Mouse (Mus musculus) R1 (cell line): ENCODE measurements around the gene Shc2.

Experiments
- DNase-seq: peaks from one replicate; pipeline ENCODE4 v3.0.0-alpha.2; 2018; ENCODE audit warnings: low read depth, low spot score

Shc2 gene

GRCm38 (mm10) chr10:79668771-79669575 is 31.3 kb upstream of the Shc2 start, which contains the start of gene Tpgs1:
Tpgs1 (plus strand) TSS chr10:79669369.
- DNase-seq: peak; percentile 95

DNA sequence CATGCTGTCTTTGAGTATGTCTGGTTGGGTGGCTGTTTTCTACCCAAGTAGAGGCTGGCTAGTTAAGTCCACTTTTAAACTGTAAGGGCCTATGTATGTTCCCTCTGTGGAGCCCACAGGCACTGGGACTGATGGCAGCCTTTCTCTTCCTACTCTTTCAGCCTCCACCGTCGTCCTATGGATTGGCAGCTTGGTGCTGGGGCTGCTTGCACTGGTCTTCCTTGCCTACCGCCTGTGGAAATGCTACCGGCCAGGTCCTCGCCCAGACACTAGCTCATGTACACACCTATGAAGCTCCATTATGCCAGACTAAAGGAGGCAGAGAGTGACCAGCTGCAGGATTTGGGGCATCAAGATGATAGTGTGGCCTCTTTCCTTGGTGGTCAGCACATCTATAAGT is 30.4 kb upstream of the Shc2 start:
- DNase-seq: no peak

- no peak for DNase-seq
These were observed 28.8 kb upstream of the Shc2 start for GRCm38 (mm10) chr10:79666493-79666892.

DNA sequence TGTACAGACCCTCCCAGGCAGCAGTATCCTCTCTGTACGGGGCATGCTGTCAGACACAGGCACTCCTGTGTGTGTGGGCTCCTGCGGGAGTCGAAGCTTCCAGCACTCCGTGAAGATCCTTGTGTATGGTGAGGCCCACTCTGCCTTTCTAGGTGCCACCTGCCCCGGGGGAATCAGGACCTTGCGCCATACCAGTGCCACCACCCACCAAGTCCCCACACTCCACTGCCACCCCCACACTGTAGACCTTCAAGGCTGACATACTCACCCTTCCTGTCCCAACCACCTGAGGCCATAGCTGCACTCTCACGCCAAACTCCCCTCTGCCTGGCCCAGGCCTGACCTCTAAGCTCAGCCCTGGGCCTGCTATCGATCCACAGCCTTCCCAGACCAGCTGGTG is 27.3 kb upstream of the Shc2 start:
- DNase-seq: no peak

GRCm38 (mm10) chr10:79664131-79664665 is 26.5 kb upstream of the Shc2 start, which contains the start of gene Madcam1:
Madcam1 (plus strand) TSS chr10:79664559.
- peak; percentile 89 for DNase-seq

- DNase-seq: peak; percentile 77
These were observed 24.1 kb upstream of the Shc2 start for GRCm38 (mm10) chr10:79661861-79662260.

- DNase-seq: peak; percentile 62
These were observed 22.6 kb upstream of the Shc2 start for GRCm38 (mm10) chr10:79660298-79660697.

- DNase-seq: peak; percentile 62
These were observed 21.1 kb upstream of the Shc2 start for GRCm38 (mm10) chr10:79658829-79659228.

- peak; percentile 73 for DNase-seq
These were observed 17.3 kb upstream of the Shc2 start for GRCm38 (mm10) chr10:79654946-79655395.

DNA sequence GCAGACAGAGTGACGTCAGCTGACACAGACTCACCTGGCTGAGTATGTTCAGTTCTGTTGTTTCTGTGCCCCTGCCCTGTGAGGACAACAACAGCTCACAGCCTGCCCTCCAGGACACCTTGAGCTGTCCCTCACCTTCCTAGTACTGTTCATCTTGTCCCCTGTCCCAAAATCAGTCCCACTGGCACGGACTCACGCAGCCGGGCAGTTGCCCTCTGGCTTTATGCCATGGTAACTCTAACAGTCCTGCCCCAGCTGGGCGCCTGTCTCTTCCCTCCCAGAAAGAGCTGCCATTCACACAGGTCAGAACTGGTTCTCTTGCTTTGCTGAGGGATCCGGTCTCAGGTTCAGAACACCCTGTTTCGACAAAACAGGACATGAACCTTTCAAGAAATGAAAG is 15.1 kb upstream of the Shc2 start:
- DNase-seq: no peak

- peak; percentile 76 for DNase-seq
These were observed 11.5 kb upstream of the Shc2 start for GRCm38 (mm10) chr10:79649070-79649751.

GRCm38 (mm10) chr10:79645711-79646110 is 8.0 kb upstream of the Shc2 start, which contains the start of gene Odf3l2:
Odf3l2 (minus strand) TSS chr10:79645738.
- DNase-seq: no peak

DNA sequence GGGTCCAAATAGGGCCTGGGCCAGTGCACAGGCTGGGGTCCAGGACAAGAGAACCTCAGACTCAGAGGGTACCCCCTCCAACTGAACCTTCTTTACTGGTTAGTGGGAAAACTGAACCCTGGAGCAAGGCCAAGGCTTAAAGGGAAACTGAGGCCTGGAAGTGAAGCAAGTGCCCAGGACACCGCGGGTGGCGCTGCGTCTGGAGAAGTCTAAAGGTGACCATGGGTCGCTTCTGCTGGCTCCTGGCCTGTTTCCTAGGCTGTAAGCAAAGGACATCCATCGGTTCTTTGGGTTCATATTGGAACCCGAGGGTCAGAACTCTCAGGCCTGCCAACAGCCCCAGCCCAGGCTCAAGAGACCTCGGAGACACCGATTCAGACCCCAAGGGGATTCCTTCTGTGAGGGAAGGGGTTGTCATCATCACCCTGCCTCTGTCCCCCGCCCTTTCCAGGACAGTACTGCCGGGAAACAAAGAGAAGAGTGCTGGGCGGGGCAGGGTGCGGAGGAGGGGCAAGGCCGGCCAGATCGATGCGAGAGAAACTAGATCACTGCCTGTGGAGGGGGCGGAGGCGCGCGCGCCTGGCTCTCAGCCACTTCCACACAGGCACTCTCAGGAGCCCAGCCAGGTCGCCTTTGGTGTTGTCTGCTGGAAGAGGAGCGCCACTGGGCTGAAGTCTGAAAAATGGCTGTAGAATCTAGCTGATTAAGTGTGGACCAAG is 927 bp upstream of the Shc2 start:
- DNase-seq: peak; percentile 86

DNA sequence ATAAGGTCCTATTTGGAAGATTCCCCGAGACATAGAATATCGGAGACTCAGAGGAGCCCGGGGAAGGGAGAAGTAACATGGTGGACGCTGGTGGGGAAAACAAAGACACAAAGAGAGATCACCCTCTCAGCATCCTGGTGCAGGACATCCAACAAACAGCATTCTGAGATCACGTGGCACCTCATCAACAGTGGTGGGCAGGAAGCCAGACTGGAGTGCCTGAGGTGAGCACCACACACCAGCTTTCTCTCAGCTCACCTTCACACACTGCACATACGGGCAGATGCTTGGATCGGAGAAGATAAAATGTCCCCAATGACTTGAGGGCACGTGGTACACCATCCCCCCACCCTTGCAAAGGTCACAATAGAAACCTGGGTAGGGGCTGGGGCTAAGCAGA is 1.4 kb downstream of the Shc2 start:
- DNase-seq: no peak

- DNase-seq: no peak
These were observed 4.5 kb downstream of the Shc2 start for GRCm38 (mm10) chr10:79633006-79633777.

- DNase-seq: no peak
These were observed 6.3 kb downstream of the Shc2 start for GRCm38 (mm10) chr10:79631432-79631831.

GRCm38 (mm10) chr10:79628377-79628776 is 9.3 kb downstream of the Shc2 start:
- no peak for DNase-seq

DNA sequence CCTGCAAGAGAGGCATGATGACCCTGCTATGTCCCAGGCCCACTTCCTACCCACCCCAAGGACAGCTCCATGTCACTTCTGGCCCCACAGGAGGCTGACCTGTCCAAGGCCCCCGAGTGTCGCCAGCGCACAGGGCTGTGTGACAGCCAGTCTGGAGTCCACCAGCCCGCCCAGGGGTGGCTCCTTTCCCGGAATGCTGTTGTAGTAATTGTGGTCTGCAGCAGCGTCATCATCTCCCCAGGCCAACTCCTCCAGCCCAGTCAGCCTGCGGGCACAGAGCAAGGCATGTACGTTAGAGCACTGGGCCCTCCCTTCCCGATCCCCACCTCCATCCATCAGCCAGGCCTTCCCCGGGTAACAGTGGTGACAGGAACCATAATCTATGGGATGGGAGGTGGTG is 11.6 kb downstream of the Shc2 start:
- no peak for DNase-seq

GRCm38 (mm10) chr10:79625398-79625797 is 12.3 kb downstream of the Shc2 start:
- DNase-seq: no peak

DNA sequence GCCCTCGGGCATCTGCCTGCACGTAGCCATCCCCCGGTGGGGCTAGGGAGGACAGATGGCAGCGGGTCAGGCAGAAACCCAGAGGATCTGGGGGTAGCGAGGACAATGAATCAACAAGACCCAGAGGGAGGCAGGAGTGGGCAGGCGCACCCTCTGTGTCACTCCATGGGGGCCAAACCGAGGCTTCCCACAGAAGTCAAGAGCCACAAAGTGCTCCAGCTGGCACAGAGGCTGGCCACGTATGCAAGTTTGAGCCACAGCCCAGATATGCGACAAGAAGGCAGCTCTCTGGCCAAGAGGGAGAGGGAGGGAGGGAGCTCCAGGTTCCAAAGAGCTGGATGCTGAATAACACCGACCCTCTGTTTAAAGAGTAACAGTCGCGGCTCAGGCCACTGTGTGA is 13.8 kb downstream of the Shc2 start:
- no peak for DNase-seq

- DNase-seq: no peak
These were observed 21.3 kb downstream of the Shc2 start for GRCm38 (mm10) chr10:79616376-79616775.
